Mouse (Mus musculus) liver, embryonic 14.5 days (tissue): ENCODE data around the gene Trib3.

ENCODE experiments used
- CTCF ChIP-seq: IDR thresholded peaks from 2 replicates; pipeline ENCODE4 v1.5.1; 2016; ENCODE audit warnings: antibody characterized with exemption, low read depth, control low read depth
- EP300 ChIP-seq: IDR thresholded peaks from 2 replicates; pipeline ENCODE4 v1.6.1; 2016; ENCODE audit warnings: antibody characterized with exemption, low read depth

GRCm38 (mm10) chr2:152303781-152304180 lies 40.1 kb downstream of the Trib3 start:
- TF ChIP-seq CTCF (no peak), EP300 (no peak)
